Mouse (Mus musculus): Measurements from ENCODE around the gene Pmp22. TPM values are rescaled to one million over a fixed set of nuclear protein-coding genes. Genes with fewer than 3 reads are reported as not detected.

The Pmp22 gene
- polyA plus RNA-seq, 1 experiment from 2014 or later: 21.5 TPM

GRCm38 (mm10) chr11:63163550-63163949, 34.8 kb downstream of the Pmp22 start:
- DNase-seq (no peak), ATAC-seq (ENCODE audit: low read depth) (no peak)
- Histone ChIP-seq H3K9ac (no peak overlapping the region), H3K36me3 (no peaks in the 10 kb centered on the region), H3K4me1 (replicated peaks) (no peaks in the 10 kb centered on the region), H3K4me2 (no peak overlapping the region), H3K9me3 (replicated peaks) (no peaks in the 10 kb centered on the region), H3K27me3 (no peaks in the 10 kb centered on the region), H3K4me3 (replicated peaks) (no peak overlapping the region), H3K27ac (no peak overlapping the region)
- 73% methylated on average over 8 of the region's 8 CpGs for WGBS (ENCODE audit: insufficient replicate concordance)

DNA sequence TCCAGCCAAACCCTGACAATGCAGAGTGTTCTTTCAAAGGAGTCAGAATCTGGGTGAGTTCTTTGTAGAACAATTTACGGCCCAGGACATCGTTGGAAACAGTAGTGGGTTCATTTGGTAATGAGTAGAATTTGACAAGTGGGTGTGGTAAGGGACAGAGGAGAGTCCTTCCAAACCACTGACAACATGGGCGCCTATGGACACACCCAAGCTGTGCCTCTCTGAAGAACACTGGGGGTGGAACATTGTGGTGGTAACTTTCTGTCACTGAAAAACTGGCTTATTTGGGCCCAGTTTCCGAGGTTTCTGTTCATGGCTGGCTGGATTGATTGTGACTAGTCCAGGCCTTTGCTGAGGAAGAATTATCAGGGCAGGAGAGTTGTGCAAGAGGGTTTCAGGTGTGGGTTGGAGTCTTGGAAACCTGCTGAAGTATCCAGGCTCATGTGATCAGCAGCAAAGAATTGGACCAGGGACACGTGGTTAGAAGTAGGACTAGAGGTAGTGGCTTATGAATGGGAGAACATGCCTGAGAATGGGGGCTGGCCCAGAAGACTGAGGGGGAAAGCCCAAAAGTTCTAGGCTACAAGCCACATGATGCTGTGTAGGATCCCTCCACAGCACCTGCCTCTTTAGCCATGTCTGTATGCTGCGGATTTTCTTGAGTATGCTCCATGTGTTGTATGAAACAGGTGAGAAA, 35.4 kb downstream of the Pmp22 start:
- Histone ChIP-seq H3K36me3 (no peaks in the 10 kb centered on the region), H3K4me3 (replicated peaks) (no peak overlapping the region), H3K4me1 (replicated peaks) (no peaks in the 10 kb centered on the region), H3K9me3 (replicated peaks) (no peaks in the 10 kb centered on the region), H3K27me3 (no peaks in the 10 kb centered on the region), H3K4me2 (no peak overlapping the region), H3K27ac (no peak overlapping the region), H3K9ac (no peak overlapping the region)
- DNase-seq (no peak), ATAC-seq (ENCODE audit: low read depth) (no peak)
- WGBS (ENCODE audit: insufficient replicate concordance): 52% methylated on average over 6 of the region's 6 CpGs

DNA sequence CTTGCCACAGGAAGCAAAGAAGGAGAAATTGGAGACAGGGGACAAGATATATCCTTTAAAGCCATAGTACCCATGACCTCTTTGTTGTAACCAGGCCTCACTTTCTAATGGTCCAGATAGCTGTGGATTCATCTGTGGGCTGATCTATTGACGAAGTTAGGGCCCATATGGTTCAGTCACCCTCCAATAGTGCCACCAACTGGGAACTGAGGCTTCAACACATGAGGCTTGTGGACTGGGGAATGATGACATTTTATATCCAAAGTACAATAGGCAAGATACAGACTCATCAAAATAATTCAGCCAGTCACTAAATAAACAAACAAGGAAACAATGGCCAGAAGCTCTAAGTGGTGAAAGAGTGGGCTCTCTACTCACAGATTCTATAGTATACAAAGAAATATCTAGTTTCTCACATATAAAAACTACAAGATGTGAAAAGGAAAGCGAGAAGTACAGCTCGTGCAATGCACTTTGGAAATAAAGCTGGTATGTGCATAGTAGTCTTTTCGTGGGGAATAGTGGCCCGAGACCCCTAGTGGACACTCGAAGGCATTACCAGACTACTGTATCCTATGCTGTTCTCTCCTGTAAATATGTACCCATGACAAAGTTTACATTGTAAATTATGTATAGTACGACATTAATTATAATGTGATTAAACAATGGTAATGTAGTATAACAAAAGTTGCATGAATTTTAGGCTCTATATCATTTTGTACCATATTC, 36.1 kb downstream of the Pmp22 start:
- Histone ChIP-seq H3K27ac (no peak overlapping the region), H3K9ac (no peak overlapping the region), H3K4me2 (no peak overlapping the region), H3K27me3 (no peaks in the 10 kb centered on the region), H3K4me1 (replicated peaks) (no peaks in the 10 kb centered on the region), H3K4me3 (replicated peaks) (no peak overlapping the region), H3K36me3 (no peaks in the 10 kb centered on the region), H3K9me3 (replicated peaks) (no peaks in the 10 kb centered on the region)
- WGBS (ENCODE audit: insufficient replicate concordance): 26% methylated on average over 7 of the region's 7 CpGs
- DNase-seq: no peak
- ATAC-seq (ENCODE audit: low read depth): no peak

- no peak overlapping the region for H3K27ac ChIP-seq
- DNase-seq (no peak), ATAC-seq (ENCODE audit: low read depth) (no peak)
- H3K4me1 ChIP-seq (replicated peaks): no peaks in the 10 kb centered on the region
- no peaks in the 10 kb centered on the region for H3K27me3 ChIP-seq
- no peak overlapping the region for H3K9ac ChIP-seq
- WGBS (ENCODE audit: insufficient replicate concordance): 52% methylated on average over 4 of the region's 4 CpGs
- H3K4me2 ChIP-seq: no peak overlapping the region
- no peaks in the 10 kb centered on the region for H3K36me3 ChIP-seq
- no peak overlapping the region for H3K4me3 ChIP-seq (replicated peaks)
- no peaks in the 10 kb centered on the region for H3K9me3 ChIP-seq (replicated peaks)
Measured at GRCm38 (mm10) chr11:63167826-63168225, 39.0 kb downstream of the Pmp22 start.

DNA sequence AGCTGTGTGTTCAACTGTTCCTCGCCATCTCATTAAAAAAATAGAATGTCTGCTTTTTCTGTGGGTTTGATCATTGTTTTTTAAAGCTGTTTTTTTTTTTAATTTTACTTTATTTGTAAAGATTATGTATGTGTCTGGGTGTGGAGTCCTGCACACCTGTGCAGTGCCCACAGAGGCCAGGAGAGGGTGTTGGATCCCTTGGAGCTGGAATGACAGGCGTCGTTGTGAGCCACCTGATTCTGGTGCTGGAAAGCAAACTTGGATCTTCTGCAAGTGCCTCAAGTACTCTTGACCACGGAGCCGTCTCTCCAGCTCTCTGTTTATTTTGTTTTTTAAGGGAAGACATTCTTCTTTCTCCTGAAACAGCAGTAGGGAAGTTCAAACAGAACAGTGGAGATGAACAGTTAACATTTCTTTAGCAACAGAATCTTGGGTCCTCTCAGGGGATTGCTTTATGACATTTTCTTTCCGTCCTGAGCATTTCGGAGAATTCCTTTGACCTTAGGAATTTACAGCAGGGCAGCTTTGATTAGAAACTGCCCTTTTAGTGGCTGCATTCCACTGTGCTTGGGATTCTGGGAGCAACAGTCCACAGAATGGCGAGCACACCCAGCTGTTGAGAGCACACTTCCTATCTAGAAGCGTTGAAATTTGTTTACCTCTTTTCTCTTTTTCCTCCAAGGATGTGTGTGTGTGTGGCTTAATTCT, 39.9 kb downstream of the Pmp22 start:
- 35% methylated on average over 9 of the region's 9 CpGs for WGBS (ENCODE audit: insufficient replicate concordance)
- H3K4me3 ChIP-seq (replicated peaks): no peak overlapping the region
- no peaks in the 10 kb centered on the region for H3K36me3 ChIP-seq
- no peak overlapping the region for H3K27ac ChIP-seq
- no peak overlapping the region for H3K9ac ChIP-seq
- no peaks in the 10 kb centered on the region for H3K27me3 ChIP-seq
- DNase-seq (no peak), ATAC-seq (ENCODE audit: low read depth) (no peak)
- H3K9me3 ChIP-seq (replicated peaks): no peaks in the 10 kb centered on the region
- H3K4me2 ChIP-seq: no peak overlapping the region
- no peaks in the 10 kb centered on the region for H3K4me1 ChIP-seq (replicated peaks)

GRCm38 (mm10) chr11:63171977-63172376, 43.2 kb downstream of the Pmp22 start:
- Histone ChIP-seq H3K27me3 (no peaks in the 10 kb centered on the region), H3K9me3 (replicated peaks) (no peaks in the 10 kb centered on the region), H3K9ac (no peak overlapping the region), H3K4me2 (no peak overlapping the region), H3K4me3 (replicated peaks) (no peak overlapping the region), H3K36me3 (no peaks in the 10 kb centered on the region), H3K27ac (no peak overlapping the region), H3K4me1 (replicated peaks) (no peaks in the 10 kb centered on the region)
- DNase-seq: no peak
- 13% methylated on average over 1 of the region's 1 CpGs for WGBS (ENCODE audit: insufficient replicate concordance)
- no peak for ATAC-seq (ENCODE audit: low read depth)

DNA sequence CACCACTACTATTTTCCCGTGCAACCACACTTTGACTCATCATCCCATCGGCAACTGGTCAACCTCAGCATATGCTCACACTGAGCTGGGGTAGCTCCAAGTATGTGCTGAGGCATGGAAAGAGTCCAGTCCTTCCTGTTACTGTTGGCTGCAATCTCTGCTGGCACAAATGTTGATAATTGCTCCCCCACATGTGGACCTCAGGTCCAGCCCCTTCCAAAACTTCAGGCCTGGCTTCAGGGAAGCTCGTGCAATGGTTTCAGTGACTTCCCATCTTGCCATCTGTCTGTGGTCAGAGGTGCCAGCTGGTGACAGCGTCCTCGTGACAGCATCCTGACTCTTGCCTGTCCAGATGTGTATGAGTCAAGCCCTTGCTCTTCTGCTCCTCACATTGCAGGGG, 44.8 kb downstream of the Pmp22 start:
- no peak for ATAC-seq (ENCODE audit: low read depth)
- H3K4me3 ChIP-seq (replicated peaks): no peak overlapping the region
- no peak overlapping the region for H3K27ac ChIP-seq
- H3K9ac ChIP-seq: no peak overlapping the region
- no peak overlapping the region for H3K4me2 ChIP-seq
- no peaks in the 10 kb centered on the region for H3K36me3 ChIP-seq
- H3K27me3 ChIP-seq: no peaks in the 10 kb centered on the region
- no peak for DNase-seq
- WGBS (ENCODE audit: insufficient replicate concordance): 47% methylated on average over 5 of the region's 5 CpGs
- no peaks in the 10 kb centered on the region for H3K9me3 ChIP-seq (replicated peaks)
- no peaks in the 10 kb centered on the region for H3K4me1 ChIP-seq (replicated peaks)

DNA sequence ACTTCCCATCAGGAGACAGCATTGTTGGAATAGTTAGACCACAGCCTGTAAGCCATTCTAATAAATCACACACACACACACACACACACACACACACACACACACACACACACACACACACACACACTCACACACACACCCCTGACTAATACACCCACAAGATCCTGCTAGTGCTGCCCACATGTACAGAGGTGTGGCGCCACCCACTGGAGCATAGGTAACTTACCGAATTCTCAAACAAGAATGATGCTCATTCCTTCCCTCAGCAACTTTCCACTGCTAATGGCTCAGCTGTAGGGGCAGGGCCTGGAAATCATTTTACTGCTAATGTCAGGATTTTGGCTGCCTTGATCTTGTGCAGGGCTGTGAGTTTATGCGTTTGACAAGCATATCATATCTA, 46.5 kb downstream of the Pmp22 start:
- no peaks in the 10 kb centered on the region for H3K4me1 ChIP-seq (replicated peaks)
- no peak overlapping the region for H3K4me2 ChIP-seq
- 37% methylated on average over 3 of the region's 3 CpGs for WGBS (ENCODE audit: insufficient replicate concordance)
- no peak overlapping the region for H3K27ac ChIP-seq
- no peaks in the 10 kb centered on the region for H3K9me3 ChIP-seq (replicated peaks)
- H3K4me3 ChIP-seq (replicated peaks): no peak overlapping the region
- H3K9ac ChIP-seq: no peak overlapping the region
- no peak for ATAC-seq (ENCODE audit: low read depth)
- no peaks in the 10 kb centered on the region for H3K27me3 ChIP-seq
- no peak for DNase-seq
- H3K36me3 ChIP-seq: no peaks in the 10 kb centered on the region

GRCm38 (mm10) chr11:63176416-63176815, 47.6 kb downstream of the Pmp22 start:
- no peak overlapping the region for H3K27ac ChIP-seq
- H3K4me3 ChIP-seq (replicated peaks): no peak overlapping the region
- H3K36me3 ChIP-seq: no peaks in the 10 kb centered on the region
- no peak for DNase-seq
- no peak overlapping the region for H3K4me2 ChIP-seq
- no peaks in the 10 kb centered on the region for H3K9me3 ChIP-seq (replicated peaks)
- no peak overlapping the region for H3K9ac ChIP-seq
- ATAC-seq (ENCODE audit: low read depth): no peak
- H3K4me1 ChIP-seq (replicated peaks): no peaks in the 10 kb centered on the region
- WGBS (ENCODE audit: insufficient replicate concordance): 68% methylated on average over 7 of the region's 7 CpGs
- no peaks in the 10 kb centered on the region for H3K27me3 ChIP-seq

DNA sequence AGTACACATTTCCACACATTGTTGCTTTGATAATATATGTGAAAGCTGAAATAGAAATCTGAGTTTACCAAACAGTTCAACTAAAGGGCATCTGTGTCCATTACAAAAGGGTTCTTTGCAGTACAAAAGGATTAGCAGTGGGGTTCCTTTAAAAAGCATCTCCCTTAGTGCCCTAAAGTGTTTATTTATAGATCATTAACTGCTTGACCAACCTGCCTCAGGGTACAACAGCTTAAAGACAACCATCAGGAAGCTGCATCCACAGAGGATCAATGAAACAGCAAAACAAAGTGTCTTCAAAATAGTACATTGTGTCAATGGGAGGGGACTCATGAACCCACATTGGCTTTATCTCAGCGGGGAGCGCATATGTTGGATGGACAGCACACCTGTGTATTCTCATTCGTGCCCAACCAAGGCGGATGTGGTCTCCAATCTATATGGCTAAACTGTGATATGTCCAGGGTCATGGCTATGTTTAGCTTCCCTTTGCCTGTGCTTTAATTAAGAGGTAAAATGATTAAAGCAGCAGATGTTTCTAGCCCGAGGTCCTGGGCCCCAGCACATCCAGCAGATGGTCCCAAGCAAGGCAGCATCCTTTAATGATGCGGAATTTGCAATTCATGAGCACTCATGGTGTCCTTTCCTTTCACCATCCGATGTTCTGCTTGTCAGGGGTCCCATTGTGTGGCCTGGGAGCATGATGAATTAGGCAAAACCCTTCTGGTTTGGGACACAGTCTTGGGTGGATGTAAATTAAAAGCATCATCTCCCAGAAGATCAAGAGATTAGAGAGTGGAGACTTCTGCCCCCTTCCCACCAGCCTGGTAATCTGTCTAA, 51.7 kb downstream of the Pmp22 start:
- no peaks in the 10 kb centered on the region for H3K9me3 ChIP-seq (replicated peaks)
- no peak overlapping the region for H3K4me3 ChIP-seq (replicated peaks)
- ATAC-seq (ENCODE audit: low read depth) (no peak), DNase-seq (no peak)
- WGBS (ENCODE audit: insufficient replicate concordance): 62% methylated on average over 7 of the region's 7 CpGs
- H3K27me3 ChIP-seq: no peaks in the 10 kb centered on the region
- no peaks in the 10 kb centered on the region for H3K4me1 ChIP-seq (replicated peaks)
- H3K27ac ChIP-seq: no peak overlapping the region
- no peak overlapping the region for H3K9ac ChIP-seq
- no peak overlapping the region for H3K4me2 ChIP-seq
- no peaks in the 10 kb centered on the region for H3K36me3 ChIP-seq

GRCm38 (mm10) chr11:63188803-63189202, 60.0 kb downstream of the Pmp22 start:
- ATAC-seq (ENCODE audit: low read depth): no peak
- no peak overlapping the region for H3K4me2 ChIP-seq
- no peak overlapping the region for H3K9ac ChIP-seq
- H3K9me3 ChIP-seq (replicated peaks): no peaks in the 10 kb centered on the region
- no peaks in the 10 kb centered on the region for H3K27me3 ChIP-seq
- 72% methylated on average over 7 of the region's 7 CpGs for WGBS (ENCODE audit: insufficient replicate concordance)
- no peaks in the 10 kb centered on the region for H3K36me3 ChIP-seq
- no peaks in the 10 kb centered on the region for H3K4me1 ChIP-seq (replicated peaks)
- no peak overlapping the region for H3K4me3 ChIP-seq (replicated peaks)
- DNase-seq: no peak
- no peak overlapping the region for H3K27ac ChIP-seq

Data from liver, embryonic 13.5 days (tissue).